Mouse (Mus musculus) small intestine, adult 2 months (tissue): Measurements from ENCODE around the gene Unkl.
"Not testable (repeated sequence)": the region's sequence is repeated elsewhere in the genome, so short reads cannot be mapped to it uniquely, and the experiment has no call there.

Source experiments
- CTCF ChIP-seq: fragments of 200-500 bp; IDR thresholded peaks from 2 replicates; pipeline ENCODE4 v1.5.1; 2012; ENCODE audit warnings: low read depth, mild to moderate bottlenecking, control low read depth, inconsistent platforms, low read length, moderate library complexity, mixed read lengths; ENCODE audit not compliant: insufficient replicate concordance, insufficient read length; ENCODE audit errors: extremely low read depth
- POLR2A ChIP-seq: fragments of 200-500 bp; IDR thresholded peaks from 2 replicates; pipeline ENCODE4 v1.6.1; 2012; ENCODE audit warnings: low read depth, mild to moderate bottlenecking, control low read depth, inconsistent platforms, low read length, moderate library complexity

DNA sequence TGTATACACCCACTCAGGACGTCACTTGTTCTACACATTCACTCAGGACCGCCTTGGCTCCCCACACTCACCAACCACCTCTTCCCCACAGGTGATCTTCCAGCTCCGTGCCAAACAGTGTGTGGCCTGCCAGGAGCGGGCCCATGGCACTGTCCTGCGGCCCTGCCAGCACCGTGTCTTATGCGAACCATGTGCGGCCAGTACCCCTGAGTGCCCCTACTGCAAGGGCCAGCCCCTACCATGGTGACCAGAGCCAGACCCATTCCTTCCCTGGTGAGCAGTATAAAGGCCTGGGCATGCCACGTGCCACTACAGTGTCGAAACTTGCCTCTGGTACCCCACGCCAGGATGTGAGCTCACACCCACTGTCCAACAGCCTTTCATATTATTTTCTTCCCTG is 43.4 kb downstream of the Unkl start:
- TF ChIP-seq POLR2A, CTCF: not testable (repeated sequence)
